Mouse (Mus musculus) hindbrain, embryonic 11.5 days (tissue): ENCODE measurements around the gene Gm9817. TPM values are rescaled to one million over a fixed set of nuclear protein-coding genes. Genes with fewer than 3 reads are reported as not detected.

Experiments used
- ATAC-seq: fragments of 200-750 bp; cut with Nextera tagmentation; 2 replicates; pipeline ENCODE4 v1.8.0; 2017; ENCODE audit warnings: mild to moderate bottlenecking, moderate TSS enrichment, moderate library complexity; ENCODE audit not compliant: low FRiP score
- DNase-seq: peaks from one replicate; pipeline ENCODE4 v3.0.0-alpha.2; 2015; ENCODE audit warnings: low spot score
- H3K27ac ChIP-seq: fragments of 300-500 bp; sonication (generic); 2 replicates; pipeline ENCODE4 v1.5.1; 2014; ENCODE audit warnings: mild to moderate bottlenecking, low read depth, low read length
- H3K27me3 ChIP-seq: fragments of 300-500 bp; sonication (generic); 2 replicates; pipeline ENCODE4 v1.6.1; 2014; ENCODE audit warnings: mild to moderate bottlenecking, low read length, moderate library complexity, mixed read lengths; ENCODE audit not compliant: control insufficient read depth, insufficient read depth
- H3K36me3 ChIP-seq: fragments of 300-500 bp; sonication (generic); 2 replicates; pipeline ENCODE4 v1.6.1; 2014; ENCODE audit warnings: mild to moderate bottlenecking, low read length, moderate library complexity, mixed read lengths; ENCODE audit not compliant: control insufficient read depth, insufficient read depth
- H3K4me1 ChIP-seq: fragments of 300-500 bp; sonication (generic); replicated peaks from 2 replicates; pipeline ENCODE4 v1.6.1; 2014; ENCODE audit warnings: low read length, mixed read lengths; ENCODE audit not compliant: control insufficient read depth, insufficient read depth
- H3K4me2 ChIP-seq: fragments of 300-500 bp; sonication (generic); replicated peaks from 2 replicates; pipeline ENCODE4 v1.6.1; 2014; ENCODE audit warnings: mild to moderate bottlenecking, low read depth, low read length
- H3K4me3 ChIP-seq: fragments of 300-500 bp; sonication (generic); 2 replicates; pipeline ENCODE4 v1.5.1; 2014; ENCODE audit warnings: low read depth, low read length
- H3K9ac ChIP-seq: fragments of 300-500 bp; sonication (generic); 2 replicates; pipeline ENCODE4 v1.6.1; 2014; ENCODE audit warnings: low read depth, low read length
- H3K9me3 ChIP-seq: fragments of 300-500 bp; sonication (generic); 2 replicates; pipeline ENCODE4 v1.6.1; 2016; ENCODE audit warnings: low read length; ENCODE audit not compliant: control insufficient read depth
- WGBS: fragments of 180-500 bp; shearing (Covaris S2); extraction: QIAGEN DNeasy Blood & Tissue Kit; methylation state at CpG from one replicate; pipeline ENCODE4 v1.1.7; 2014; 5-methylcytosine and 5-hydroxymethylcytosine counted together
- polyA plus RNA-seq: library from polyadenylated mRNA; unstranded; fragments of >200 nt; fragmentation: Nextera tagmentation; extraction: Ambion mirVana; gene quantifications from 2 replicates; pipeline ENCODE4 v1.2.1, GENCODE M21; 2014

Gm9817 gene
- polyA plus RNA-seq, 1 experiment from 2014 or later: not detected

DNA sequence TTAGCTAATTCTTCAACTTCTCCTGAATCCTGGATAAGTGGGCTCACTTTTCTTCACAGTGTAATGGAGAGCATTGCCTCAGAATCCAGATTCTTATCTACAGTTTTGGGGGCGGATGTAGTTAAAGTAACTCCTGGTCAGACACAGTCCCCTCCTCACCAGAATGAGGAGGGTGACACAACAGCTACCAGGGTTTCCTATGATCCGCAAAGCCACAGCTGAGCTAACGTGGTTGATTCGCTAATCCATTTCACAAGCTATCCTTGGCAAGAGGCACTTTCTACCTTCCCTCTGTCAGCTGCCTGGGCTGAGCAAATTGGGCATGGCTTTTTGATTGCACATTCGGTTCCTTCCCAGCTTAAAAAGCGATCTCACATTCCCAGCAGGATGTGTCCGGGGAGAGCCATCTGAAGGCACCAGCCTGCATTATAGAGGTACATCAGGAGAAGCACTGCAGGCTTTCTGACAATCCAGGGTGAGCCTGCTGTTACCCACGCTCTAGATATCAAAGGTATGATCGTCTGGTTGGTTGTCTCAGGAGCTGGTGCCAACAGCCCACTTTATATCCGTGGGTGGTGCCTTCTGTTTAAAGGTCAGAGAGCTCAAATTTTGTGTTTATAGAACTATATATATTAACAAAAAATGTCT is 21.2 kb downstream of the Gm9817 start:
- 85% methylated on average over 10 of the region's 10 CpGs for WGBS
- Histone ChIP-seq H3K4me3 (no peak overlapping the region), H3K9ac (no peak overlapping the region), H3K9me3 (no peaks in the 10 kb centered on the region), H3K27me3 (no peaks in the 10 kb centered on the region), H3K4me1 (no peaks in the 10 kb centered on the region), H3K27ac (no peak overlapping the region), H3K36me3 (no peaks in the 10 kb centered on the region), H3K4me2 (no peak overlapping the region)
- ATAC-seq (no peak), DNase-seq (no peak)

DNA sequence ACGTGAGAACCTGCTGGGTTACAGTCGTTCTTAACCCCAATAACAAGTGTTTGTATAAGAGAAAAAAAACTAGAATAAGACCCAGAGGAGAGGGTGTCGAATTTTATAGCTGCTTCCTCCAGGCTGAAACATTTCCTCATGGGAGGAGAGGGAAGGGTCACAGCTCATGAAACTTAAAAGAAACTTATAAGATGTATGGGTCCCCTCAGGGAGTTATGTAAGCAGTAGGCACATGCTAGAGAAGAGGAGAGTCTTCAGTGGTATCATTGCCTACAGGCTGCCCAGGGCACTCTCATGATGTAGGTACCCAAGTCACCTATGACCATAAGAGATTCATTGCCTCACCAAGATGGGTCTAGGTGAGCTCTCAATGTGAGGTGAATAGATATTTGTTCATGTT is 28.0 kb downstream of the Gm9817 start:
- H3K4me2 ChIP-seq: no peak overlapping the region
- H3K36me3 ChIP-seq: no peaks in the 10 kb centered on the region
- no peak overlapping the region for H3K4me3 ChIP-seq
- H3K9me3 ChIP-seq: no peaks in the 10 kb centered on the region
- ATAC-seq (no peak), DNase-seq (no peak)
- 79% methylated on average over 3 of the region's 3 CpGs for WGBS
- no peaks in the 10 kb centered on the region for H3K27me3 ChIP-seq
- H3K9ac ChIP-seq: no peak overlapping the region
- H3K27ac ChIP-seq: no peak overlapping the region
- no peaks in the 10 kb centered on the region for H3K4me1 ChIP-seq

DNA sequence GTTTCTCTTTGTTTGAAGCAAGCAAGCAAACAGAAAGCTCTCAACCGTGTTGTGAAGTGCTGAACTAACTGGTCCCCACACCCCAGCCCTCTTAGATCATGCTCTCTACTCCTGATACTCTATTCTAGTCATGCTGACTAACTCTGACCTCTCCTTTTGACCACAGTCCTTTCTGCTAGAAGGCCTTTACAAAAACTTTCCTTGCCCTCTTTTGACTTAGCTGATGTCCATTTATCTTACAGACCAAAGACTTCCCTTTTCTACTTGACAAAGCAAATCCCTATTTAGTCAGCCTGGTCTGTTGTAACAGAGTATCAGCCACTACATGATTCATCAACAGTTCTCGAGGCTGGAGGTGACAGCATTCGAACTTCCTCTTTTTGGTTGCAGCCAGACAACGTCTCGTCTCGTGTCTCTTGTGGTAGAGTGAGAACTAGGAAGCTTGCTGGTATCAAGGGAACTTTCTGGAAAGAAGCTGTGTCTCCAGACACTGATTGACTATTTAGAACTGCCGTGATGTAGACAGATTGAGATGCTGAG is 30.4 kb downstream of the Gm9817 start:
- no peak for ATAC-seq
- Histone ChIP-seq H3K27ac (no peak overlapping the region), H3K4me1 (no peaks in the 10 kb centered on the region), H3K9me3 (no peaks in the 10 kb centered on the region), H3K27me3 (no peaks in the 10 kb centered on the region), H3K4me3 (no peak overlapping the region), H3K36me3 (no peaks in the 10 kb centered on the region), H3K9ac (no peak overlapping the region), H3K4me2 (no peak overlapping the region)
- DNase-seq: no peak
- WGBS: 39% methylated on average over 7 of the region's 7 CpGs

DNA sequence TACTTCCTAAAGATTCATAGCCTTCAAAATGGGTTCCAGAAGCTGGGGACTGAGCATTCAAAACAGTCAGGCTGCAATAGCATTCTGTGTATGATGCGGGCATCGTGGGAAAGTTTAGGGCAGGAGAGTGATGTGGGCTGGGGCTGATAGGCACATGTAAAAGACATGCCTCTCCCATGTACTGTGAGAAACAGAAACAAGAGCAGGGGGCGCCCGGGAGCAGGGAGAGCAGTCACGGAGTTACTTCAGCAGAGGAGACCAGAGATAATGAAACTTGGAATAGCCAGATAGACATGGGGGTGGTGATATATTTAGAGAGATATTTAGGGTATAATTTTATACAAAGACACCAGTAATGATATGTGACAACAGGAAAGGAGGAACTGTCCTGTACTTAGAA is 39.9 kb downstream of the Gm9817 start:
- Histone ChIP-seq H3K9ac (no peak overlapping the region), H3K4me2 (no peak overlapping the region), H3K36me3 (no peaks in the 10 kb centered on the region), H3K9me3 (no peaks in the 10 kb centered on the region), H3K4me1 (no peaks in the 10 kb centered on the region), H3K27me3 (no peaks in the 10 kb centered on the region), H3K27ac (no peak overlapping the region), H3K4me3 (no peak overlapping the region)
- DNase-seq (no peak), ATAC-seq (no peak)
- 87% methylated on average over 5 of the region's 5 CpGs for WGBS

GRCm38 (mm10) chr13:45118822-45119221 is 40.3 kb downstream of the Gm9817 start:
- WGBS: 87% methylated on average over 3 of the region's 3 CpGs
- H3K9ac ChIP-seq: no peak overlapping the region
- DNase-seq (no peak), ATAC-seq (no peak)
- no peak overlapping the region for H3K4me2 ChIP-seq
- no peaks in the 10 kb centered on the region for H3K9me3 ChIP-seq
- H3K36me3 ChIP-seq: no peaks in the 10 kb centered on the region
- no peak overlapping the region for H3K4me3 ChIP-seq
- H3K27me3 ChIP-seq: no peaks in the 10 kb centered on the region
- H3K27ac ChIP-seq: no peak overlapping the region
- H3K4me1 ChIP-seq: no peaks in the 10 kb centered on the region

Other genes with a start within 250 kb of the Gm9817 start
- gene Dtnbp1, start 76.5 kb upstream of the Gm9817 start, polyA plus RNA-seq: 69.2 and 74.0 TPM in 2 replicates